Mouse (Mus musculus) G1E (cell line): ENCODE results near the gene Fhad1. TPM values are rescaled to one million over a fixed set of nuclear protein-coding genes. Genes with fewer than 3 reads are reported as not detected.

Source experiments
- ATAC-seq: 2 replicates; pipeline ENCODE4 v1.8.0; 2016; ENCODE audit warnings: mild to moderate bottlenecking; ENCODE audit not compliant: insufficient number of reproducible peaks, poor library complexity, low FRiP score, severe bottlenecking; ENCODE audit errors: extremely low read depth
- DNase-seq: peaks from one replicate; pipeline ENCODE4 v3.0.0; 2012; ENCODE audit warnings: low spot score
- H3K27me3 ChIP-seq: 2 replicates; pipeline ENCODE4 v1.6.1; 2012; ENCODE audit warnings: mild to moderate bottlenecking, low read length, inconsistent platforms; ENCODE audit not compliant: insufficient read depth
- H3K36me3 ChIP-seq: replicated peaks from 2 replicates; pipeline ENCODE3; 2012; ENCODE audit warnings: mild to moderate bottlenecking, inconsistent platforms
- H3K4me1 ChIP-seq: 2 replicates; pipeline ENCODE4 v1.6.1; 2012; ENCODE audit warnings: low read depth, low read length, inconsistent platforms, mixed read lengths; ENCODE audit not compliant: insufficient read depth
- H3K4me3 ChIP-seq: 2 replicates; pipeline ENCODE4 v1.5.1; 2012; ENCODE audit warnings: low read depth, mild to moderate bottlenecking, inconsistent platforms, low read length, moderate library complexity, mixed read lengths
- H3K9me3 ChIP-seq: replicated peaks from 2 replicates; pipeline ENCODE4 v1.6.1; 2012; ENCODE audit warnings: inconsistent platforms
- CTCF ChIP-seq: IDR thresholded peaks from 2 replicates; pipeline ENCODE4 v1.5.1; 2012; ENCODE audit warnings: low read depth, low read length, inconsistent platforms, mixed read lengths
- GATA1 ChIP-seq: IDR thresholded peaks from 2 replicates; pipeline ENCODE4 v1.6.1; 2012; ENCODE audit warnings: borderline replicate concordance, low read length, inconsistent platforms, mixed read lengths
- GATA2 ChIP-seq: IDR thresholded peaks from 2 replicates; pipeline ENCODE4 v1.6.1; 2012; ENCODE audit warnings: low read depth, low read length, inconsistent platforms, borderline replicate concordance
- POLR2AphosphoS5 ChIP-seq: IDR thresholded peaks from 2 replicates; pipeline ENCODE4 v1.6.1; 2012; ENCODE audit warnings: low read depth, low read length, inconsistent platforms; ENCODE audit not compliant: insufficient replicate concordance
- TAL1 ChIP-seq: conservative IDR thresholded peaks from 2 replicates; pipeline ENCODE4 v1.6.1; 2012; ENCODE audit warnings: low read depth, low read length, inconsistent platforms, mixed read lengths
- polyA plus RNA-seq: library from polyadenylated mRNA; stranded (reverse); fragments of >175 nt; gene quantifications from 2 replicates; pipeline ENCODE4 v1.2.3, GENCODE M21; 2012
- total RNA-seq, 2 experiments: library from RNA; stranded (forward) in 1 of 2; stranded (reverse) in 1 of 2; fragments of 200-1000 nt in 1 of 2; fragments of >200 nt in 1 of 2; fragmentation: Nextera tagmentation in 1 of 2; gene quantifications; 2 replicates each; pipeline ENCODE4 v1.2.3; 2014 to 2017

The Fhad1 gene
- total and polyA plus RNA-seq, 3 experiments, result 0.11 TPM; not detected in 2

GRCm38 (mm10) chr4:141869436-141870215, 145.3 kb downstream of the Fhad1 start:
- Histone ChIP-seq H3K4me3 (no peak overlapping the region), H3K36me3 (peaks cover 87% of the 10 kb centered on the region), H3K27me3 (no peaks in the 10 kb centered on the region), H3K4me1 (peaks cover 48% of the 10 kb centered on the region), H3K9me3 (no peaks in the 10 kb centered on the region)
- TF ChIP-seq GATA2 (no peak), CTCF (no peak), POLR2AphosphoS5 (no peak), TAL1 (no peak), GATA1 (no peak)
- ATAC-seq, result no peak
- DNase-seq, result no peak

- no peak for ATAC-seq
- peaks cover 41% of the 10 kb centered on the region for H3K4me1 ChIP-seq
- H3K9me3 ChIP-seq, result no peaks in the 10 kb centered on the region
- no peak overlapping the region for H3K4me3 ChIP-seq
- DNase-seq, result no peak
- TF ChIP-seq POLR2AphosphoS5 (no peak), GATA1 (no peak)
- no peaks in the 10 kb centered on the region for H3K27me3 ChIP-seq
- peaks cover 99% of the 10 kb centered on the region for H3K36me3 ChIP-seq
Observed at GRCm38 (mm10) chr4:141868051-141868450, 146.8 kb downstream of the Fhad1 start.

- DNase-seq (no peak), ATAC-seq (no peak)
- Histone ChIP-seq H3K4me3 (no peak overlapping the region), H3K36me3 (peaks cover 99% of the 10 kb centered on the region), H3K27me3 (no peaks in the 10 kb centered on the region), H3K4me1 (peaks cover 36% of the 10 kb centered on the region), H3K9me3 (no peaks in the 10 kb centered on the region)
- TF ChIP-seq GATA2 (no peak), GATA1 (no peak), TAL1 (no peak), POLR2AphosphoS5 (no peak), CTCF (no peak)
Observed at GRCm38 (mm10) chr4:141867498-141867897, 147.4 kb downstream of the Fhad1 start.

- Histone ChIP-seq H3K9me3 (no peaks in the 10 kb centered on the region), H3K4me3 (no peak overlapping the region), H3K4me1 (peaks cover 31% of the 10 kb centered on the region), H3K27me3 (no peaks in the 10 kb centered on the region), H3K36me3 (peaks cover 99% of the 10 kb centered on the region)
- no peak for DNase-seq
- no peak for ATAC-seq
- TF ChIP-seq TAL1 (no peak), POLR2AphosphoS5 (no peak), GATA2 (no peak), GATA1 (no peak), CTCF (no peak)
Observed at GRCm38 (mm10) chr4:141866933-141867490, 147.9 kb downstream of the Fhad1 start.

- no peak for TF ChIP-seq CTCF
- no peak for TF ChIP-seq GATA2
- no peak for TF ChIP-seq POLR2AphosphoS5
- no peak for TF ChIP-seq TAL1
- no peak for TF ChIP-seq GATA1
- Histone ChIP-seq H3K36me3 (peaks cover 99% of the 10 kb centered on the region), H3K4me3 (no peak overlapping the region), H3K4me1 (peaks cover 19% of the 10 kb centered on the region), H3K27me3 (no peaks in the 10 kb centered on the region), H3K9me3 (no peaks in the 10 kb centered on the region)
- no peak for ATAC-seq
- DNase-seq, result no peak
Observed at GRCm38 (mm10) chr4:141865600-141865999, 149.3 kb downstream of the Fhad1 start.

- no peaks in the 10 kb centered on the region for H3K27me3 ChIP-seq
- H3K4me1 ChIP-seq, result peaks cover 17% of the 10 kb centered on the region
- TF ChIP-seq GATA1 (no peak), POLR2AphosphoS5 (no peak), TAL1 (no peak), CTCF (no peak), GATA2 (no peak)
- DNase-seq (no peak), ATAC-seq (no peak)
- peaks cover 99% of the 10 kb centered on the region for H3K36me3 ChIP-seq
- H3K9me3 ChIP-seq, result no peaks in the 10 kb centered on the region
- H3K4me3 ChIP-seq, result no peak overlapping the region
Observed at GRCm38 (mm10) chr4:141865006-141865405, 149.9 kb downstream of the Fhad1 start.
